Mouse (Mus musculus): ENCODE results near the gene Abi3bp.

DNA sequence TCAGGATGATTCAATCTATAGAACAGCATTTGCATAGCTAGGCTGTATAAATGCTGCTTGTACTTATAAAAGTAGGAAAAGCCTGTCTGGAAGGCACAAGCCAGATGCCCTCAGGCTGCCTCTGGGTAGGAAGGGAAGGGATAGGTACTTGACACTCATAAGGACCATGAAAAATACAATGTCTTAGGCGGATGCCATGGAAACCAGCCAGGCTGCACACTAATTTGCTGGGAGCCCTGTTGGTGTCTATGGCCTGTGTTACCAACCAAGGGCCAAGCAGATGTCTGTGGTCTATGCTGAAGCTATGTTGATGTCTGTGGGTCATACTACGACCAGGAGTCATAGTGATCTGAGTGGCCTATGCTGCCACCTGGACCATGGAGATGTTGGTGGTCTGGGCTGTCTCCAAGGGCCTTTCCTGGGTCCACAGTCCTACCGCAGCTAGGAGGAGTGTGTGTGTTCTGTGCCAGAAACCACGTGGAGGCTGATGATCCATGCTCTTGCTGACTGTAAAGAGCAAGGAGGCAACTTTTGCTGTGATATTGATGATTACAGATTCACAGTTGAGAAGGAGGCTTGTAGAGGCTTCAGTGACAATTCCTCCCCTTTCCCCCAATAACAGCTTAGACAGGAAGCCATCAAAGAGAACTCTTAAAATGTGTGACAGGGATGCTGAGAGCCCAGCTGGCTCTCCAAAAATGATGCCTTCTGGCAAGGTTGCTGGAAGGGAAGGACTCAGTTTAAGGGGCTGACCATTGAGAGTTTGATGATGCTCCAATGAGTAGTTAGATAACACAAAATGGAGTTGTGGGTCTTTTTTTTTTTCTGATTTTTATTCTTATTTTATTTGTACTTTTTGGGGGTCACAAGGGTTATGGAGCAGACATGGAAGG lies 42.1 kb upstream of the Abi3bp start:
- TF ChIP-seq GATA1 (IDR thresholded peaks at IDR 0.05; ENCODE audit: low read length): no peak
- no peak for TF ChIP-seq TAL1 (IDR thresholded peaks at IDR 0.05; ENCODE audit: low read length)

All from erythroblast, embryonic 14.5 days (primary cell).